Mouse (Mus musculus) megakaryocyte progenitor cell, adult 5-6 weeks (primary cell): Measurements from ENCODE around the gene Ncln. TPM values are rescaled to one million over a fixed set of nuclear protein-coding genes. Genes with fewer than 3 reads are reported as not detected.

Source experiments
- total RNA-seq, 2 experiments: library from RNA; stranded (forward) in 1 of 2; stranded (reverse) in 1 of 2; fragments of 157-497, 149-512 nt in 1 of 2; fragments of 200-1000 nt in 1 of 2; gene quantifications; 2 replicates each; pipeline versions ENCODE4 v1.2.3 to v1.2.4; 2015 to 2017

The Ncln gene
- total RNA-seq, 2 experiments from 2014 or later, result 81.2 to 85.6 TPM

Other genes starting within 250 kb of the Ncln start
- gene Matk, start 243.5 kb downstream of the Ncln start, total RNA-seq (2015), result 10.2 and 16.7 TPM in 2 replicates
- 32.7 and 33.7 TPM in 2 replicates for gene Matk, start 243.5 kb downstream of the Ncln start, total RNA-seq (2017)
- 95.1 and 97.1 TPM in 2 replicates for gene Mrpl54, start 229.5 kb downstream of the Ncln start, total RNA-seq (2015)
- 155 and 196 TPM in 2 replicates for gene Mrpl54, start 229.5 kb downstream of the Ncln start, total RNA-seq (2017)
- 15.5 and 20.2 TPM in 2 replicates for gene Apba3, start 229.4 kb downstream of the Ncln start, total RNA-seq (2015)
- gene Apba3, start 229.4 kb downstream of the Ncln start, total RNA-seq (2017), result 10.5 and 16.9 TPM in 2 replicates
- gene Tjp3, start 204.8 kb downstream of the Ncln start, total RNA-seq (2015), result 2.3 TPM in 2 replicates
- 3.9 and 5.2 TPM in 2 replicates for gene Tjp3, start 204.8 kb downstream of the Ncln start, total RNA-seq (2017)
- gene Pip5k1c, start 203.4 kb downstream of the Ncln start, total RNA-seq (2015), result 18.9 and 24.6 TPM in 2 replicates
- 32.4 and 37.4 TPM in 2 replicates for gene Pip5k1c, start 203.4 kb downstream of the Ncln start, total RNA-seq (2017)
- 7.1 and 7.6 TPM in 2 replicates for gene Cactin, start 175.3 kb downstream of the Ncln start, total RNA-seq (2015)
- 30.8 and 32.7 TPM in 2 replicates for gene Cactin, start 175.3 kb downstream of the Ncln start, total RNA-seq (2017)
- 0.20 and 0.47 TPM in 2 replicates for gene Tbxa2r, start 167.7 kb downstream of the Ncln start, total RNA-seq (2015)
- 0.47 TPM in 1 of 2 replicates, not detected in the other for gene Tbxa2r, start 167.7 kb downstream of the Ncln start, total RNA-seq (2017)
- gene Gipc3, start 153.1 kb downstream of the Ncln start, total RNA-seq (2015), result 0.32 TPM in 1 of 2 replicates, not detected in the other
- gene Gipc3, start 153.1 kb downstream of the Ncln start, total RNA-seq (2017), result 0.17 TPM in 1 of 2 replicates, not detected in the other
- gene Hmg20b, start 145.9 kb downstream of the Ncln start, total RNA-seq (2015), result 24.5 and 29.0 TPM in 2 replicates
- gene Hmg20b, start 145.9 kb downstream of the Ncln start, total RNA-seq (2017), result 22.2 and 32.3 TPM in 2 replicates
- 6.7 and 7.0 TPM in 2 replicates for gene Mfsd12, start 138.9 kb downstream of the Ncln start, total RNA-seq (2015)
- 12.1 and 12.6 TPM in 2 replicates for gene Mfsd12, start 138.9 kb downstream of the Ncln start, total RNA-seq (2017)
- 0.59 and 0.99 TPM in 2 replicates for gene 4930404N11Rik, start 130.6 kb downstream of the Ncln start, total RNA-seq (2015)
- 0.92 and 2.2 TPM in 2 replicates for gene 4930404N11Rik, start 130.6 kb downstream of the Ncln start, total RNA-seq (2017)
- 17.1 and 21.7 TPM in 2 replicates for gene Fzr1, start 117.9 kb downstream of the Ncln start, total RNA-seq (2015)
- 17.3 and 17.8 TPM in 2 replicates for gene Fzr1, start 117.9 kb downstream of the Ncln start, total RNA-seq (2017)
- 9.3 and 13.7 TPM in 2 replicates for gene Dohh, start 112.0 kb downstream of the Ncln start, total RNA-seq (2015)
- 36.5 and 52.5 TPM in 2 replicates for gene Dohh, start 112.0 kb downstream of the Ncln start, total RNA-seq (2017)
- gene Gm48551, start 111.9 kb downstream of the Ncln start, total RNA-seq (2015), result 2.6 and 3.0 TPM in 2 replicates
- 0.62 and 1.7 TPM in 2 replicates for gene Gm48551, start 111.9 kb downstream of the Ncln start, total RNA-seq (2017)
- not detected in 2 replicates for gene Gm48552, start 107.4 kb downstream of the Ncln start, total RNA-seq (2015)
- gene Gm48552, start 107.4 kb downstream of the Ncln start, total RNA-seq (2017), result 0.46 TPM in 1 of 2 replicates, not detected in the other
- gene Smim24, start 103.3 kb downstream of the Ncln start, total RNA-seq (2015), result 31.0 and 31.4 TPM in 2 replicates
- gene Smim24, start 103.3 kb downstream of the Ncln start, total RNA-seq (2017), result 7.5 and 17.1 TPM in 2 replicates
- gene Nfic, start 40.8 kb downstream of the Ncln start, total RNA-seq (2015), result 35.5 and 36.8 TPM in 2 replicates
- 4.0 and 5.0 TPM in 2 replicates for gene Nfic, start 40.8 kb downstream of the Ncln start, total RNA-seq (2017)
- 0.10 TPM in 1 of 2 replicates, not detected in the other for gene Celf5, start 13.7 kb downstream of the Ncln start, total RNA-seq (2015)
- not detected in 2 replicates for gene Celf5, start 13.7 kb downstream of the Ncln start, total RNA-seq (2017)
- gene S1pr4, start 3.7 kb upstream of the Ncln start, total RNA-seq (2015), result 8.3 and 8.9 TPM in 2 replicates
- gene S1pr4, start 3.7 kb upstream of the Ncln start, total RNA-seq (2017), result 6.2 and 9.5 TPM in 2 replicates
- gene Gna15, start 27.8 kb upstream of the Ncln start, total RNA-seq (2015), result 29.4 and 31.9 TPM in 2 replicates
- 28.7 and 28.9 TPM in 2 replicates for gene Gna15, start 27.8 kb upstream of the Ncln start, total RNA-seq (2017)
- 5.4 and 6.0 TPM in 2 replicates for gene Gna11, start 48.8 kb upstream of the Ncln start, total RNA-seq (2015)
- 7.6 and 10.2 TPM in 2 replicates for gene Gna11, start 48.8 kb upstream of the Ncln start, total RNA-seq (2017)
- 197 and 225 TPM in 2 replicates for gene Aes, start 63.1 kb upstream of the Ncln start, total RNA-seq (2015)
- 178 and 191 TPM in 2 replicates for gene Aes, start 63.1 kb upstream of the Ncln start, total RNA-seq (2017)
- 0.95 and 1.5 TPM in 2 replicates for gene Tle2, start 78.2 kb upstream of the Ncln start, total RNA-seq (2015)
- gene Tle2, start 78.2 kb upstream of the Ncln start, total RNA-seq (2017), result 0.08 and 3.5 TPM in 2 replicates
- gene Tle6, start 104.7 kb upstream of the Ncln start, total RNA-seq (2015), result 15.4 and 18.4 TPM in 2 replicates
- gene Tle6, start 104.7 kb upstream of the Ncln start, total RNA-seq (2017), result 3.5 and 13.3 TPM in 2 replicates
- gene BC025920, start 109.9 kb upstream of the Ncln start, total RNA-seq (2015), result 1.2 and 3.1 TPM in 2 replicates
- gene BC025920, start 109.9 kb upstream of the Ncln start, total RNA-seq (2017), result 1.2 and 2.2 TPM in 2 replicates
- 8.3 and 9.5 TPM in 2 replicates for gene Sirt6, start 131.4 kb upstream of the Ncln start, total RNA-seq (2015)
- 4.1 and 5.3 TPM in 2 replicates for gene Sirt6, start 131.4 kb upstream of the Ncln start, total RNA-seq (2017)
- gene Ankrd24, start 132.1 kb upstream of the Ncln start, total RNA-seq (2015), result 5.8 and 6.8 TPM in 2 replicates
- 7.0 and 8.9 TPM in 2 replicates for gene Ankrd24, start 132.1 kb upstream of the Ncln start, total RNA-seq (2017)
- gene Gm10778, start 152.7 kb upstream of the Ncln start, total RNA-seq (2015), result 4.4 and 8.6 TPM in 2 replicates
- gene Gm10778, start 152.7 kb upstream of the Ncln start, total RNA-seq (2017), result 4.6 and 4.9 TPM in 2 replicates
- gene Zfp433, start 208.4 kb upstream of the Ncln start, total RNA-seq (2015), result 14.7 and 30.3 TPM in 2 replicates
- 18.4 and 22.5 TPM in 2 replicates for gene Zfp433, start 208.4 kb upstream of the Ncln start, total RNA-seq (2017)